Mouse (Mus musculus): ENCODE data around the gene Stx6.

DNA sequence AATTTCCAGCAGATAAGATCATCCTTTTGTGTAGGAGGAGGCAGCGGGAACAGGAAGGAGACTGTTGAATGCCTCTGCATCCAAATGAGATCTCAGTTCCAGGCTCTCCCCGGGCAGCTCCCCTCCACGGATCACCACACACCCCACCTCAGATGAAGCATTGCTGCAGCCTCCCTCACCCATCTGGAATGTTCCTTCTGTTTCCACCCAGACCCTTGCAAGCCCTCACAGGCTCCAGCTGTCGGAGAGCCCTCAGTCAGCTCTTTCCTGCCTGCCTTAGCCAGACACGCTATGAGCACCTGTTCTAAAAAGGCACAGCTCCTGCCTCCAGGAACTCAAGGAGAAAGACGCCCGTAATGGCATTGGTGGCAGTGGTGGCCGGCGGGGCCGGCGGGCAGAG, 78.9 kb downstream of the Stx6 start:
- TF ChIP-seq CTCF (IDR thresholded peaks at IDR 0.05; ENCODE audit: insufficient read depth, low read length) (no peak), POLR2A (IDR thresholded peaks at IDR 0.05; ENCODE audit: borderline replicate concordance, extremely low read depth, low read depth, low read length) (no peak)
